Mouse (Mus musculus) adrenal gland, adult 18-20 months (tissue): ENCODE measurements around the gene Gabpb1. TPM values are rescaled to one million over a fixed set of nuclear protein-coding genes. Genes with fewer than 3 reads are reported as not detected.
A peak's percentile ranks its signal among the peaks of the same experiment; 100 is the strongest.

Source experiments
- DNase-seq, 2 experiments: peaks; one replicate each; pipeline ENCODE4 v3.0.0; 2021 to 2022; ENCODE audit warnings: low spot score in 2 of 2
- long read RNA-seq, 2 experiments: library from polyadenylated mRNA; stranded (forward); transcript quantifications; one replicate each; pipeline ENCODE4 v2.0.0; 2021
- total RNA-seq, 2 experiments: library from RNA; stranded (reverse); gene quantifications; 1 replicate in 1 of 2; 2 replicates in 1 of 2; pipeline ENCODE4 v1.2.3; 2021

Gabpb1 gene
- 10 to 100 TPM; 12.9 to 23.8 TPM for total RNA-seq
- long read RNA-seq, experiment 1, full-length matches to known transcripts: 7 of 12 reads
- long read RNA-seq, experiment 1, partial matches to known transcripts: 2 of 12 reads
- long read RNA-seq, experiment 1, other reads (novel, unspliced or antisense): 3 of 12 reads
- long read RNA-seq, experiment 2, full-length matches to known transcripts: 28 of 41 reads
- long read RNA-seq, experiment 2, partial matches to known transcripts: 1 of 41 reads
- long read RNA-seq, experiment 2, other reads (novel, unspliced or antisense): 12 of 41 reads

DNA sequence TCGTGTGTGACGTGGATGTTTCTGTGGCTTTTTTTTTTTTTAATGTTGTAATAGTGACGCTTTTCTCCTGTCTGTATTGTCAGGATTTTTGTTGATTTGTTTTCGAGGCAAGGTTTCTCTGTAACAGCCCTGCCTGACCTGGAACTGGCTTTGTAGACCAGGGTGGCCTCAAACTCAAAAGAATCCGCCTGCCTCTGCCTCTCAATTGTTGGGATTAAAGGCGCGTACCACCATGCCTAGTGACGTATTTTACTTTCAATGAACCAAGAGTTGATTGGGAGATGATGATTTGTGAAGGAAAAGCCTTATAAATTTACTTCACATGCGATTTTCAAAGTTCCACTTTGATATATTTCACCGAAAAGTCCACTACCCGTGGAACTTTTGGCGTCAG, at the start of gene Gabpb1:
Gabpb1 (minus strand) TSS at position 216 of the 394 bp plus-strand sequence.
- DNase-seq: no peak

DNA sequence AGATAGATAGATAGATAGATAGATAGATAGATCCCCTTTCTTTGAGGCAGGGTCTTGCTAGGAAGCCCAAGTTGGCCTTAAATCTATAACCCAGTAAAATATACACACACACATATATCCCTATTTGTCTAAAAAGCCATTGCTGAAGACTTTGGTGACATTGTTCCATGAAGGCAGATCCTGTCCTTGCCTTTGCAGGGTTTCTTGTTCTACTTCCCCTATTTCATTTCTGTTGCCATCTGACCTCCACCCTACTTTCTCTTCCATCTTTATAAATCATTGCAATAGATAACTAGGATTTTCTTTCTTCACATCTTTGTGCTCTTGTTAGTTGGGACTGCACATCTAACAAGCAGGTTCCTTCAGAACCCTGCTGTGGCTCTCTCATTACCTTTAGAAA, 36.8 kb upstream of the Gabpb1 start:
- DNase-seq: no peak

GRCm38 (mm10) chr2:126712526-126712925, 36.4 kb upstream of the Gabpb1 start:
- no peak for DNase-seq

DNA sequence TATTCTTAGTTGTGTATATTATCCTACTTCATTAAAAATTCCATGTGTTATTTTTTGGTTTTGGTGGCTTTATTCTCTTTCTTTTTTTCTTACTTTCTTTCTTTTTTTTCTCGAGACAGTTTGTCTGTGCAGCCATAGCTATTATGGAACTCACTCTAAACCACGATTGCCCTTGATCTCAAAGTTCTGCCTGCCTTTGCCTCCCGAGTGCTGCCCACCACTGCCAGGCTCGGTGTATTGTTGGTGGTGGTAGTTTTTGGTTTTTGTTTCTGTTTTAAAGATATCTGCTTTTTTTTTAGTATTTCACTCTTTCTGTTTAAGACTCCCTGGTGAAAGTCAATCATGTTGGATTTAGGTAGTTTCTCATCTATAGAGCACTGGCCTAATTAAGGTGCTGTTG, 32.2 kb upstream of the Gabpb1 start:
- no peak for DNase-seq

- no peak for DNase-seq
Measured at GRCm38 (mm10) chr2:126707438-126707779, 31.3 kb upstream of the Gabpb1 start.

DNA sequence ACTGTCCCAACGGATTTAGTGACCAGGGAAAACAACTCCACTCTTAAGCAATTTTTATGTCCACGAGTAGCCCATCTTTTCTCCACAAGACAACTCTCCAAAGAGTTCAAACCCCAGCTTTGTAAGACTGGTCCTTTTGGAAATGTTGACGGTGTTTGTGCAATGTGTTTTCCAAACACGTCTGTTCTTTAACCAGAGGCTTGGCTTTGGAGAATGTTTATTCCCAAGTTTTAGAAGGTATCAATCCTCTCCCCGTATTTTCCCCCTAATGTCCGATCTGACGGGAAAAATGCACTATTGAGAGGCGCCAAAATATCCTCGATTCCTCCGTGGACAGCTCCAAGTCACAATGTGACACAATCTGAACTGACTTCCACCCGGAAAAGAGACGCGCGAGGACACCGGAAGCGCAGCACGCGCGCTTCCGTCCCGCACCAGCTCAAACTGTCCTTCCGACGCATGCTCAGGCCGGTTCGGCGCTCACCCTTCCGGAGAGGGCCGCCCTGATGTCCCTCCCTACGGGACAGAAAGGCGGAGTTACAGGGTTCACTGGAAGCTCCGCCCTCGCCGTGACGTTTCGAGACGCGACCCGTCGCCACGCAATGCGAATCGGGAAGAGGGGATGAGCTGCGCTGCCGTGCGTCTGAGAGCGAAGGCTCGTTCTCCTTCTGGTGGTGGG, 30.8 kb upstream of the Gabpb1 start, which contains the start of gene Usp8:
Usp8 (plus strand) TSS at position 570 of the 679 bp plus-strand sequence.
- DNase-seq: peak; percentile 96

DNA sequence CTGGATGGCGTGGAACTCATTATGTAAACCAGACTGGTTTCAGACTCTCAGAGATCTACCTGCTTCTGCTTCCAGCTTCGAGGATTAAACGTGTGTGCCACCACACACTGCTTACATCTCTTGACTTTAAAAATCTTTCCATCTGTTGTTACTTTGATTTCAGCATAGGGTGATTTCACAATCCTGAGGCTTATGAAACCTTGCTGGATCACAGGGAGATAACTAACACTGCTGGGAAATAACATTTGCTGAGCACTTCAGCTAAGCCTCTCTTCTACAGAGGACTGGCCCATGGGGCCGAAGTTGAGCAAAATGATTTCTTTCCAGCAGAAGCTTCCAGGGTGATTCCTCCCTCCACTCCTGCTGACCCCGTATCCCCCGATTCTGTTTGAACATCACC, 19.1 kb upstream of the Gabpb1 start:
- no peak for DNase-seq

DNA sequence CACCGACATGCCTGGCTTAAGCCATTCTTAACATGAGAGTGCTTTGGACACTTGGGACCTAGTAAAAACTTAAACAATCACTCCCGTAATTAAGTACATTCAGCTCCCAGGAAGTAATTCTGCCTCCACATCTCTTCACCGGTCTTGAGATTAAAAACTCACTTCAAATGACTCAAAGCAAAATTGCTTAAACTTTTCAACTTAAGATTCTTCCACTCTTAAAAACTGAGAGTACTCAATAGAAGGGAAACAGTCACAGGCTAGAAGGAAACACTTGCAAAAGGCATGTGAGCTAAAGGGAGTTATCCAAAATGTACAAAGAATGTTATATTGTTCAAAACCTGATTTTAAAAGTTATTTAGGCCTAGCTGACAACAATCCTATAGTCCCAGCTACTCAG, 15.2 kb upstream of the Gabpb1 start:
- DNase-seq: no peak

- no peak for DNase-seq
Measured at GRCm38 (mm10) chr2:126682937-126683336, 6.8 kb upstream of the Gabpb1 start.

DNA sequence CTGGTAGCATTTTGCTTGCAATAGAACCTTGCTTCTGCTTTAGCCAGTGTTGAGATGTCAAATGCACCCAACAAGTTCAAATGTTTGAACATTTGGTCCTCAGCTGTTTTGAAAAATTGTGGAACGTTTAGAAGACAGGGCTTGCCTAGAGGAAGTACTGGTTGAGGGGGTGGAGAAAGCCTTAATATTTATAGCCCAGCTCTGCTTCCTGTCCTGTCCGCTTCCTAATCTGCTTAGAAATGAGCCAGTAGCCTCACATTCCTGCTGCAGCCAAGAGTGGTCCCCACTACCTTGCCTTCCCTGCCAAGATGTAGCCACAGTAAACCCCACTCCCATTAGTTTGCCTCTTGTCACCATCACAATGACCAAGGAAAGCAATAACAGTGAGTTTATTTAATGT, 6.2 kb upstream of the Gabpb1 start:
- DNase-seq: no peak

- no peak for DNase-seq
Measured at GRCm38 (mm10) chr2:126677366-126677765, 1.2 kb upstream of the Gabpb1 start.

DNA sequence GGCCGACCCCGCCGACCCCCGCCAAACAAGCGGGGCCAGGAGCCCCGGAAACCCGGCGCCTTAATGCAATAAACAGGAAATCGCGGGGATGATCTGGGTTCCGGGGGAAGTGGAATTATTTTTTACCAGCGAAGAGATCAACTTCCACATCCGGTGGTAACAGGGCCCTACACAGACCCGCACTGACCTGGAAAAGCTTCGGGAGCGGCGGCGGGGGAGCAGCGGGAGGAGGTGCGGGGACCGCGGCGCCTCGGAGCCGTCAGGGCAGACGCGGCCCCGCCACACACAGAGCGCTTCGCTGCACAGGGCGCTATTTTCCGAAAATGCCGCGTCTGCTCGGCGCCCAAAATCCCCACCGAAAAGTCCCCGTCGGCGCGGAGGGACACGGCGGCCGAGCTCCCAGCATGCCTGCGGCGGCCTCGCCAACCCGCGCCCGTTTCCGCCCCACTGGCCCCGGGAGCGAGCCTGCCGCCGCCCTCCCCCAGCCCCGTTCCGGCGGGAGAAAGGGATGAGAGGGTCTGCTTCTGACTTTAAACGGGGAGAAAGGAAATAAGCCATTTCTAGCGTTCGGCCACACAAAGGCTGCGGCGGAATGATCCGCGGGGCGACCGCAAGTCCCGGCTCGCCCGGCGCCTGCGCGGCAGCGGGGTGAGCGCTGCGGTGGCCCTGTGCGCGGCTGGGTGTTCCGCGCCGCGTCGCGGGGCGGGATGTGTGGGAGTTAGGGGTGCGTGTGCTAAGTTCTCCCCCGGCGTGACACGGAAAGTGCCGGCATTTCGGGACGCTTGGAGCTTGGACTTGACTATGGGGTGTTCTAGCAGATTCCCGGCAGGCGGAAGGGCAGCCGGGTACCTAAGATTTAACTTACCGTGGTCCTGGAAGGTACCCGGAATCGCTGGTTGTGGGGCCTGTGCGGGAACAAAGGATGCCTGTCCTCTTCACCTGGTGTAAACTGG, 692 bp downstream of the Gabpb1 start:
- peak; percentile 86 to 87 for DNase-seq

DNA sequence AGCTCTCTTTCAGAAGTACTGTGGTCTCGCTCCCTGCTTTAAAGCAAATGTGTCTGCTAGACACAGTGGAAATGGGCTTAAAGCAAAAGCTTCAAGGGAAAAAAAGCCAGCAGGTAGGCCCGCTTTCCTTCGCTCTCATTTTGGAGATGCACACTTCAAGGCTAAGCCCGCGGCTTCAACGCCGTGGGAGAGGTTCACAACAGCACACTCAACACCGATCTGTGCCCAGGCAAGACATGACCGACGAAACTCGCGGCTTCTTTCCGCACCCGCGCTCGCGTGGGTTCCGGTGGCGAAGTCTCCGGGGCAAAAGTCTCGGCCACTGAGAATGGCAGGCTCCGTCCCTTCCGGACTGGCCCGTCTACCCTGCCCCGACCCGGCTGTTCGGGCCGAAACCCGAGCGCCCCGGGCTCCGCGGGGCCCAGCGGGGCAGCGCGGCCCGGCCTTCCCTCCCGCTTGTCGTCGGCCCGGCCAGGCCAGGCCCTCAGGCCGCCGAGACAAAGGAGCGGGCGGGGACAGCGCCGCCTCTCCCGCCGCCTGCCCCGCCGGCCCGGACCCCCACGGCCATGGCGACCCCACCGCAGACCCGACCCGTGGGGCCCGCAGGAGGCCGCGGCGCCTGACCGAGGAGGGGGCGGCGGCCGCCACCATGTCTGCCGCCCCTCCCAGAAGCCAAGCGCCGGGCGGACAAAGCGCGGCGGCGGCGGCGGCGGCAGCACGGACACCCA, 1.5 kb downstream of the Gabpb1 start:
- peak; percentile 57 to 60 for DNase-seq

GRCm38 (mm10) chr2:126673317-126674242, 2.6 kb downstream of the Gabpb1 start:
- DNase-seq: no peak

DNA sequence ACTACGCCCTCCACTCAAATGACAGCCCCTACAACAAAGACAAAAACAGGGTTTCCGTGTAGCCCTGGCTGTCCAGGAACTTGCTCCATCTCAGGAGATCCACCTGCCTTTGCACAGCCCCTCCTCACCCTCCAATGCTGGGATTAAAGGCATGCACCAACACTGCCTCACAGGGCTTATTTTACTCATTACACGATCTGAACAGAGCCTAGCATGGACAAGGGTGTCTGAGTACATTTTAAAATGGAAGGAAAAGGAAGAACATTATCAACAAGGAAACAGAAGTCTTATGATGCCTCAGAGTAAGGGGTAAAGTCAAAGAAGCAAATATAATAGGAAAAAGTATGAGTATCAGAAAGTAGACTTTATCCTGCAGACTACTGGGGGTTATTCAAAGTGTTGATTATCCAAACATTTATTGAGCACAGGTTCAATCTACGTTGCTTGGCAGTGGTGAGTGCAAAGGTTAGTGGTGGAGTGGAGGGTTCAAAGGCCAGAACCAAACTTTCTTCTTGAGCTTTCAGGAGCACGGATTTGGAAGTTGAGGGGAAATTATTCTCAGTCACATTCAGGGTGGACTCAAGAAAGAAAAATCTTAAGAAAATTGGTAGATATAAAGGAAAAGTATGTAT, 7.4 kb downstream of the Gabpb1 start:
- no peak for DNase-seq

DNA sequence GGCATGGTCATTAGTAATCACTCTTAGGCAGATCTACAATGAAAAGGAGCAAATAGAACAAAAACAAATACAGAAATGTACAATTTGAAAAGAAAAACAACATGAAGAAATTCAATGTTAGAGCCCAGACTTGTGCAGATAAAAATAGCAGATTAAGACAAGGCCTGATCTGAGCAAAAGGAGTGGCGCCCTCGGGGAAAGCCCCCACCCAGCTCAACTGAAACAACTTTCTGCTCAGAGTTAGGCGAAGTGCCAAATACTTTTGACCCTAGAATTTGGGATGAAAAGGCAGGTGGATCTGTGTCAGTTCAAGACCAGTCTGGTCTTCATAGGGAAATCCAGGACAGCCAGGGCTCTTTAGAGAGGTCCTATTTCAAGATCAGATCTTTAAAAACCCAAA, 10.2 kb downstream of the Gabpb1 start:
- DNase-seq: no peak

DNA sequence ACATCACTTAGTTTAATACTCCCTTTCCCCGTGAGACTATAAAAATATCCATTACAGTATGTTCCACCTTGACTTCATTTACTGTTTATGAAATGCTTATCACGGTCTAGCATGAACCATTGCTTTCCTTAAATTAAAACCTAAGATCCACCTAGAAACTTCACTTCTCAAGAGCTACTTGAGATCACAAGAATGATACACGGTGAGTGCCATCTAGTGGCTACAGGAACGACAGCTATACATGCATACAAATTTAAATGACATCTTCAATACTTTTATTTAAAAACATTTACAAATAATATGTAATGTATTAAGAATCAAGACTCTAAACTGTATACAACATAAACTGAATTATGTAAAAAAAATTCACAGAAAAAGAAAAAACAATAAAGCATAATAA, 12.7 kb downstream of the Gabpb1 start:
- DNase-seq: no peak

DNA sequence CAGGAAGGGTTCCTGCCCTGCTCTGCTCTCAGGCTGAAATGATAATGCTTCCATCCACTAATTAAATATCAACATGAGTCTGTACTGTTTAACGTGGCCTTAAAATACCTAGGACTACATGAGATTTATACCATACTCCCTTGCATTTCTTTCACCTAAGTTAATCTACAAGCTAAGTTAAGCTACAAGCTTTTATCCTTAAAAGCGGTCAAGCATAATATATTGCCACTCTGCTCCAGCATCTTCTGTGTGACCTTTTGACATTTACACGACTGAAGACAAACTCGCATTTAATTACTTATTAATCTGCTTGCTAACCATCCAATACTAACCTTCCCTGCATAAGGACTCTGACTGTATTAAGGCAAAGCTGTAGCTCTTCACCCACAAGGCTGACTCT, 23.2 kb downstream of the Gabpb1 start:
- no peak for DNase-seq

GRCm38 (mm10) chr2:126647762-126648161, 28.4 kb downstream of the Gabpb1 start:
- DNase-seq: no peak

DNA sequence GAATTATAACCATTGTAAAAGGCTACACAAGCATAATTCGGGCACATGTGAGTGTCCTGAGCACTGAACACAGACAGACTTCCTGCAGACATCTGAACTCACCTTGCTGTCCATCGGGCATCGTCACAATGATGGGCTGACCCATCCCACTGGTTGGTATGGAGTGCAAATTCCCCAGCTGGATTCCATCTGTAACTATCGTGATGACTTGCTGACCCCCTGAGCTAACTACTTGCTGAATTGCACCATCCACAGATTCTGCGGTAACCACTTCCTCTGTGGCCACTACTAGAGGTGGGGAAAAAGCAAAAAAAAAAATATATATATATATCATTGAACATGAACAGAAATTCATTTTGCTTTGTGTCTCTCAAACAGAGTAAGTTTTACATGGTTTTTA, 29.7 kb downstream of the Gabpb1 start:
- no peak for DNase-seq
